In the genomic region with DNA sequence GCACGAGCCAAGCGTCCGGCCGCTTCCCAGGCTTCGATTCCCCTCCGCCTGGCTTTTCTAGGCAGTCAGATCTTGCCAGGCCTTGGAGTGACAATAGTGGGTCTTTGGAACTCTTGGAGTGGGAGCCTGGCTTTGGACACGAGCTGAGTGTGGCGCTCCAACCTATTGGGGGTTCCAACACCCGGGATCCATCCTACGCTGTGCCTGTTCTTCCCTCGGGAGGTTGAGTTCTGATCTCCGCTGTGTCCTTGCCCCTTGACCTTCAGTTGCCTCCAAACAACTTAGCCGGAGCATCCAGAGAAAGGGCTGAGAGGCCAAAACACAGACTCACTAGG, we compare ENCODE assay signal across 9 mouse cellular contexts. TPM values are rescaled to one million over a fixed set of nuclear protein-coding genes. Genes with fewer than 3 reads are reported as not detected.
DNase-seq lines count a peak whose midpoint lies in the region; ATAC-seq and TF ChIP-seq lines count a peak whose summit lies in the region.
"Had no signal": no experiment of that assay in that cellular context is flagged by ENCODE, and none has a peak within 500 bp of the region (broad histone marks: within the 10 kb centered on the region; RNA-seq: fewer than 3 reads in every experiment).

No protein-coding gene starts in this region.

- intact Hi-C loops in gastrocnemius, postnatal 36 days (cut with DNase I): loop anchor here (5.0 kb wide), 1 partner anchor 99 kb away; a partner anchor contains a TSS

- peak overlapping the region; percentile 90 for H3K9ac ChIP-seq in embryonic facial prominence, embryonic 15.5 days
- H3K9ac ChIP-seq in neural tube, embryonic 14.5 days (replicated peaks; ENCODE audit: low read depth, low read length): peak overlapping the region; percentile 68

- peak overlapping the region; percentile 90 for H3K4me2 ChIP-seq in embryonic facial prominence, embryonic 15.5 days (replicated peaks)
- H3K4me2 ChIP-seq in neural tube, embryonic 14.5 days (ENCODE audit: low read depth, low read length): peak overlapping the region; percentile 91

- ATAC-seq in embryonic facial prominence, embryonic 15.5 days (ENCODE audit: insufficient number of reproducible peaks, low FRiP score, low TSS enrichment, low read depth): no peak
- ATAC-seq in neural tube, embryonic 14.5 days (ENCODE audit: low read depth): no peak

- WGBS in embryonic facial prominence, embryonic 15.5 days: 16% methylated on average over 13 of the region's 13 CpGs
- WGBS in limb, embryonic 10.5 days: 23% methylated on average over 13 of the region's 13 CpGs
- 16% methylated on average over 13 of the region's 13 CpGs for WGBS in neural tube, embryonic 14.5 days

- no peak for DNase-seq in layer of hippocampus, adult 2 months (ENCODE audit: low spot score in 2 of 2)
- DNase-seq in layer of hippocampus, postnatal 25 days (ENCODE audit: extremely low spot score in 1 of 2, low spot score in 1 of 2): no peak
- no peak for DNase-seq in limb, embryonic 10.5 days (ENCODE audit: low spot score)
- no peak for DNase-seq in gastrocnemius, postnatal 36 days
- no peak for DNase-seq in ovary, postnatal 10 days (ENCODE audit: low spot score)
- no peak for DNase-seq in layer of hippocampus, adult 11-12 months (ENCODE audit: low spot score)

- no peaks in the 10 kb centered on the region for H3K9me3 ChIP-seq in embryonic facial prominence, embryonic 15.5 days (replicated peaks)
- H3K9me3 ChIP-seq in limb, embryonic 10.5 days (replicated peaks): no peaks in the 10 kb centered on the region
- H3K9me3 ChIP-seq in neural tube, embryonic 14.5 days (ENCODE audit: control insufficient read depth, low read length): no peaks in the 10 kb centered on the region

- peaks cover 3% of the 10 kb centered on the region; the same call in 1 of the 2 replicates for H3K27me3 ChIP-seq in embryonic facial prominence, embryonic 15.5 days
- peaks cover 72% of the 10 kb centered on the region for H3K27me3 ChIP-seq in limb, embryonic 10.5 days (ENCODE audit: low read depth, poor library complexity, severe bottlenecking)
- peaks cover 6% of the 10 kb centered on the region; the same call in 1 of the 2 replicates for H3K27me3 ChIP-seq in neural tube, embryonic 14.5 days (ENCODE audit: control insufficient read depth, insufficient read depth, low read length)
- H3K27me3 ChIP-seq: Patski had no signal

- H3K27ac ChIP-seq in layer of hippocampus, adult 2 months: peak overlapping the region; percentile 55; the same call in 1 of the 2 replicates
- H3K27ac ChIP-seq in embryonic facial prominence, embryonic 15.5 days (replicated peaks): peak overlapping the region; percentile 88
- peak overlapping the region; percentile 84 for H3K27ac ChIP-seq in limb, embryonic 10.5 days
- H3K27ac ChIP-seq in neural tube, embryonic 14.5 days (ENCODE audit: low read depth, low read length): peak overlapping the region; percentile 75; the same call in 1 of the 2 replicates

- peaks cover 63% of the 10 kb centered on the region for H3K4me1 ChIP-seq in embryonic facial prominence, embryonic 15.5 days
- H3K4me1 ChIP-seq in limb, embryonic 10.5 days: peaks cover 34% of the 10 kb centered on the region
- peaks cover 13% of the 10 kb centered on the region; the same call in 1 of the 2 replicates for H3K4me1 ChIP-seq in neural tube, embryonic 14.5 days (ENCODE audit: control insufficient read depth, insufficient read depth, low read length)

- TF ChIP-seq CTCF in layer of hippocampus, adult 2 months (conservative IDR thresholded peaks at IDR 0.05): no peak

- peak overlapping the region; percentile 65 for H3K4me3 ChIP-seq in layer of hippocampus, adult 2 months
- peak overlapping the region; percentile 79 for H3K4me3 ChIP-seq in embryonic facial prominence, embryonic 15.5 days (replicated peaks)
- H3K4me3 ChIP-seq in limb, embryonic 10.5 days: peak overlapping the region; percentile 61
- peak overlapping the region; percentile 59 for H3K4me3 ChIP-seq in neural tube, embryonic 14.5 days (ENCODE audit: low read depth, low read length)

- H3K36me3 ChIP-seq in embryonic facial prominence, embryonic 15.5 days: no peaks in the 10 kb centered on the region
- H3K36me3 ChIP-seq in limb, embryonic 10.5 days: no peaks in the 10 kb centered on the region
- H3K36me3 ChIP-seq in neural tube, embryonic 14.5 days (ENCODE audit: control insufficient read depth, insufficient read depth, low read length): no peaks in the 10 kb centered on the region

RNA-seq across cellular contexts. Expression of a gene that starts 0.4 kb away (rescaled TPM):
- total RNA-seq in layer of hippocampus, adult 2 months (2021): 10 to 100 TPM; 84.4 to 89.9 TPM
- total RNA-seq in layer of hippocampus, postnatal 25 days (2021): 10 to 100 TPM; 75.6 to 90.6 TPM
- polyA plus RNA-seq in embryonic facial prominence, embryonic 15.5 days (2015; fragmentation: Nextera tagmentation; extraction: Ambion mirVana): 167 and 168 TPM in 2 replicates
- polyA plus RNA-seq in limb, embryonic 10.5 days (2016; fragmentation: Nextera tagmentation; extraction: Ambion mirVana): 12.5 and 28.7 TPM in 2 replicates
- 26.3 and 55.9 TPM in 2 replicates for polyA plus RNA-seq in neural tube, embryonic 14.5 days (2014; fragmentation: Nextera tagmentation; extraction: Ambion mirVana)
- total RNA-seq in gastrocnemius, postnatal 36 days (2021): 10 to 100 TPM; 22.6 to 22.8 TPM

RNA-seq across cellular contexts. Expression of a gene that starts 17.8 kb away (rescaled TPM):
- 1 to 10 TPM; 7.3 to 7.6 TPM for total RNA-seq in layer of hippocampus, adult 2 months (2021)
- total RNA-seq in layer of hippocampus, postnatal 25 days (2021): 1 to 10 TPM; 7.2 to 7.5 TPM
- 0.20 and 0.28 TPM in 2 replicates for polyA plus RNA-seq in embryonic facial prominence, embryonic 15.5 days (2015; fragmentation: Nextera tagmentation; extraction: Ambion mirVana)
- not detected in 2 replicates for polyA plus RNA-seq in limb, embryonic 10.5 days (2016; fragmentation: Nextera tagmentation; extraction: Ambion mirVana)
- polyA plus RNA-seq in neural tube, embryonic 14.5 days (2014; fragmentation: Nextera tagmentation; extraction: Ambion mirVana): 0.52 and 1.4 TPM in 2 replicates
- not detected for total RNA-seq in gastrocnemius, postnatal 36 days (2021)

RNA-seq across cellular contexts. Expression of a gene that starts 37.8 kb away (rescaled TPM):
- total RNA-seq in layer of hippocampus, adult 2 months (2021): 100 to 1,000 TPM; 184 to 196 TPM
- total RNA-seq in layer of hippocampus, postnatal 25 days (2021): 100 to 1,000 TPM; 186 to 223 TPM
- polyA plus RNA-seq in embryonic facial prominence, embryonic 15.5 days (2015; fragmentation: Nextera tagmentation; extraction: Ambion mirVana): 462 and 488 TPM in 2 replicates
- 393 and 402 TPM in 2 replicates for polyA plus RNA-seq in limb, embryonic 10.5 days (2016; fragmentation: Nextera tagmentation; extraction: Ambion mirVana)
- 415 and 417 TPM in 2 replicates for polyA plus RNA-seq in neural tube, embryonic 14.5 days (2014; fragmentation: Nextera tagmentation; extraction: Ambion mirVana)
- 100 to 1,000 TPM; 353 to 374 TPM for total RNA-seq in gastrocnemius, postnatal 36 days (2021)

Comparison
In these comparisons a context has a peak if more than half of its experiments do, and no peak if none do; other contexts are left out.
1. RNA of a gene that starts 17.8 kb away (total RNA-seq): 7.3 to 7.6 TPM in layer of hippocampus, adult 2 months and 7.2 to 7.5 TPM in layer of hippocampus, postnatal 25 days; not detected in gastrocnemius, postnatal 36 days; every median in the first group is over 4 times any median in the second.
2. Peak in every context shown above with its lines, with median percentiles within 50 percentile points of each other: H3K27ac ChIP-seq and H3K4me3 ChIP-seq.